Mouse (Mus musculus) forebrain, embryonic 16.5 days (tissue): ENCODE measurements around the gene Ubox5. TPM values are rescaled to one million over a fixed set of nuclear protein-coding genes. Genes with fewer than 3 reads are reported as not detected.

Experiments used
- ATAC-seq: fragments of 200-750 bp; cut with Nextera tagmentation; 2 replicates; pipeline ENCODE4 v1.8.0; 2017; ENCODE audit warnings: mild to moderate bottlenecking, moderate library complexity
- H3K27ac ChIP-seq: fragments of 300-500 bp; sonication (generic); 2 replicates; pipeline ENCODE4 v1.5.1; 2014; ENCODE audit warnings: low read length, control low read depth
- H3K27me3 ChIP-seq: fragments of 300-500 bp; sonication (generic); replicated peaks from 2 replicates; pipeline ENCODE4 v1.6.1; 2014; ENCODE audit warnings: low read length; ENCODE audit not compliant: control insufficient read depth, insufficient read depth
- H3K36me3 ChIP-seq: fragments of 300-500 bp; sonication (generic); 2 replicates; pipeline ENCODE4 v1.6.1; 2014; ENCODE audit not compliant: control insufficient read depth, insufficient read depth
- H3K4me1 ChIP-seq: fragments of 300-500 bp; sonication (generic); replicated peaks from 2 replicates; pipeline ENCODE4 v1.6.1; 2014; ENCODE audit warnings: low read length; ENCODE audit not compliant: control insufficient read depth, insufficient read depth
- H3K4me2 ChIP-seq: fragments of 300-500 bp; sonication (generic); 2 replicates; pipeline ENCODE4 v1.6.1; 2014; ENCODE audit warnings: mild to moderate bottlenecking, low read length, control low read depth
- H3K4me3 ChIP-seq: fragments of 300-500 bp; sonication (generic); replicated peaks from 2 replicates; pipeline ENCODE4 v1.5.1; 2014; ENCODE audit warnings: mild to moderate bottlenecking, low read length, control low read depth
- H3K9ac ChIP-seq: fragments of 300-500 bp; sonication (generic); replicated peaks from 2 replicates; pipeline ENCODE4 v1.6.1; 2014; ENCODE audit warnings: low read depth, low read length, control low read depth
- H3K9me3 ChIP-seq: fragments of 300-500 bp; sonication (generic); 2 replicates; pipeline ENCODE4 v1.6.1; 2016; ENCODE audit warnings: low read length; ENCODE audit not compliant: control insufficient read depth
- WGBS: fragments of 180-500 bp; shearing (Covaris S2); extraction: QIAGEN DNeasy Blood & Tissue Kit; methylation state at CpG from one replicate; pipeline ENCODE4 v1.1.7; 2014; 5-methylcytosine and 5-hydroxymethylcytosine counted together
- polyA plus RNA-seq: library from polyadenylated mRNA; unstranded; fragments of >200 nt; fragmentation: Nextera tagmentation; extraction: Ambion mirVana; gene quantifications from 2 replicates; pipeline ENCODE4 v1.2.1, GENCODE M21; 2015

The Ubox5 gene
- 13.7 and 14.7 TPM in 2 replicates for polyA plus RNA-seq

GRCm38 (mm10) chr2:130629839-130630203 is at the start of gene Ubox5, which contains the start of gene Fastkd5:
Gene Ubox5, minus strand, starts transcription at chr2:130630038.
Gene Fastkd5, minus strand, starts transcription at chr2:130630027.
- peak; percentile 92 for ATAC-seq
- peaks cover 10% of the 10 kb centered on the region for H3K36me3 ChIP-seq
- no peaks in the 10 kb centered on the region for H3K9me3 ChIP-seq
- H3K4me1 ChIP-seq: peaks cover 19% of the 10 kb centered on the region
- H3K4me3 ChIP-seq: peak within 1 kb of the TSS; percentile 97
- under 1% methylated on average over 25 of the region's 25 CpGs for WGBS
- H3K9ac ChIP-seq: peak within 1 kb of the TSS; percentile 96
- peak within 1 kb of the TSS; percentile 47 for H3K27ac ChIP-seq
- H3K27me3 ChIP-seq: peaks cover 7% of the 10 kb centered on the region; the same call in 1 of the 2 replicates
- H3K4me2 ChIP-seq: peak within 1 kb of the TSS; percentile 94

- no peak for ATAC-seq
- no peaks in the 10 kb centered on the region for H3K9me3 ChIP-seq
- no peak overlapping the region for H3K4me3 ChIP-seq
- H3K4me2 ChIP-seq: no peak overlapping the region
- H3K4me1 ChIP-seq: no peaks in the 10 kb centered on the region
- no peaks in the 10 kb centered on the region for H3K27me3 ChIP-seq
- no peak overlapping the region for H3K27ac ChIP-seq
- peaks cover 59% of the 10 kb centered on the region for H3K36me3 ChIP-seq
- no peak overlapping the region for H3K9ac ChIP-seq
- WGBS: 88% methylated on average over 12 of the region's 12 CpGs
These were observed 49.3 kb upstream of the Ubox5 start for GRCm38 (mm10) chr2:130679154-130679553.

- 91% methylated on average over 10 of the region's 10 CpGs for WGBS
- Histone ChIP-seq H3K36me3 (peaks cover 63% of the 10 kb centered on the region), H3K4me3 (no peak overlapping the region), H3K9me3 (no peaks in the 10 kb centered on the region), H3K9ac (no peak overlapping the region), H3K27ac (no peak overlapping the region), H3K4me2 (no peak overlapping the region), H3K4me1 (no peaks in the 10 kb centered on the region), H3K27me3 (no peaks in the 10 kb centered on the region)
- ATAC-seq: no peak
These were observed 47.4 kb upstream of the Ubox5 start for GRCm38 (mm10) chr2:130677211-130677610.

- Histone ChIP-seq H3K4me1 (peaks cover 29% of the 10 kb centered on the region), H3K27ac (peak within 1 kb of the TSS; percentile 95), H3K27me3 (no peaks in the 10 kb centered on the region), H3K9ac (peak within 1 kb of the TSS; percentile 78), H3K4me2 (peak within 1 kb of the TSS; percentile 94), H3K4me3 (peak within 1 kb of the TSS; percentile 77), H3K36me3 (peaks cover 2% of the 10 kb centered on the region), H3K9me3 (no peaks in the 10 kb centered on the region)
- 0% methylated on average over 31 of the region's 31 CpGs for WGBS
- ATAC-seq: peak; percentile 66
These were observed 37.7 kb upstream of the Ubox5 start, which contains the start of gene Itpa for GRCm38 (mm10) chr2:130667559-130667958. Gene Itpa, plus strand, starts transcription at chr2:130667610.

GRCm38 (mm10) chr2:130664102-130664701 is 34.4 kb upstream of the Ubox5 start, which contains the start of gene Ddrgk1:
Gene Ddrgk1, minus strand, starts transcription at chr2:130664659.
- Histone ChIP-seq H3K4me2 (peak within 1 kb of the TSS; percentile 87), H3K36me3 (peaks cover under 1% of the 10 kb centered on the region; the same call in 1 of the 2 replicates), H3K4me1 (peaks cover 30% of the 10 kb centered on the region), H3K4me3 (peak within 1 kb of the TSS; percentile 75), H3K27ac (peak within 1 kb of the TSS; percentile 99), H3K27me3 (no peaks in the 10 kb centered on the region), H3K9me3 (no peaks in the 10 kb centered on the region), H3K9ac (peak within 1 kb of the TSS; percentile 86)
- peak; percentile 97 for ATAC-seq
- under 1% methylated on average over 39 of the region's 40 CpGs for WGBS

DNA sequence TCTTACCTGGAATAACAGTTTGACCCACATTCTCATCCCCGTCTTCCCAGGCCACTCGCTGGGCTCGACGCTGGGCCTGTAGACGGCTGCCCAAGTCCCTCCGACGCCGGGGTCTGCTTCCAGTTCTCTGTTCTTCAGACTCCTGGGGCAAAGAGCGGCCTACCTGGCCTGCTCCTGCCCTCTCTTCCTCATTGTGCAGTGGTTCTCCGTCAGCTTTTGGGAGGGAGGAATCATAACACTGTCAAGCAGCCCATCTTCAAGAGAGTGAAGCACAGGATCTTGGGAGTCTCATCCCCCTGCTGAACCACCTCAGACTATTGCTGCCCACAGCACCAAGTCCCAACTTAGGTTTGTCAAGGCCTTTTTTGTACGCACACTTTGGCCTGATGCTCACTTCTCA is 33.5 kb upstream of the Ubox5 start:
- Histone ChIP-seq H3K4me3 (peak overlapping the region; percentile 75), H3K36me3 (peaks cover 6% of the 10 kb centered on the region; the same call in 1 of the 2 replicates), H3K4me2 (peak overlapping the region; percentile 87), H3K4me1 (peaks cover 25% of the 10 kb centered on the region), H3K9ac (peak overlapping the region; percentile 86), H3K9me3 (no peaks in the 10 kb centered on the region), H3K27me3 (no peaks in the 10 kb centered on the region), H3K27ac (no peak overlapping the region)
- 86% methylated on average over 11 of the region's 11 CpGs for whole genome bisulfite sequencing
- ATAC-seq: no peak

DNA sequence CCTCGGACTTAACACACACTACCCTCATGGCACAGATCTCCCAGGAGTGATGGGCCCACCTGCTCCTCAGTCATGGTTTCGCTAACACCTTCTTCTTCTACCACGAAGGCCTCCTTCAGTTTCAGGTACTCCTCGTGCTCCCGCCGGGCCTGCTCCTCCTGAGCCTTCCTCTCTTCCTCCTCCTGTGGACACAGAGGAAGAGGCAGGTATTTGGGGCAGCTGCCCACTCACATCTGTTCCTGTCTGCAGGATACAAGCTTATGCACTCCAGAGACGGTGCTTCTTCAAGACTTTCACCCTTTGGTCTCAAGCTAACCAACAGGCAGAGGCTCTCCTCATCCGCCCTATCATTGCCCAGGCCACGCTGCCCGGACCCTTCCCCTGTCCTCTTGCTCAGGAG is 28.7 kb upstream of the Ubox5 start:
- Histone ChIP-seq H3K4me3 (no peak overlapping the region), H3K36me3 (peaks cover 23% of the 10 kb centered on the region), H3K9me3 (no peaks in the 10 kb centered on the region), H3K27ac (no peak overlapping the region), H3K27me3 (no peaks in the 10 kb centered on the region), H3K4me2 (no peak overlapping the region), H3K9ac (no peak overlapping the region), H3K4me1 (peaks cover 12% of the 10 kb centered on the region)
- 95% methylated on average over 10 of the region's 10 CpGs for WGBS
- ATAC-seq: no peak

DNA sequence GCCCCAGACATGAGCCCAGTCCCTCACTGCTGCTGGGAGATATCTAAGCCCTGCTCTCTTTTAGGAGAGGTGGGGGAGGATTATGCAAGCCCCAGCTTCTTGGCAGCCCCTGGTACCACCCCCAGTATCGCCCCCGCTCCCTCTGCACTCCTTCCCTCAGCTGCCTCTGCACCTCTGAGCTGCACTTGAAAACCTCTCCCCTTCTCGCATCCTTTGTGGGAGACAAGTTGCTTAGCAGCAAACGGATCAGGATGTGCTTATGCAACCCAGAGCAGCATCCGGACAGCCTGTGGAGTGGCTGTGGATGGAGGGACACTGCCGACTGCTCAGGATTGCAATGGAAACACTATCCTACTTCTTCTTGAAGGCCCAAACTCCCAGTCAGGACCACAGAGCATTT is 27.7 kb upstream of the Ubox5 start:
- Histone ChIP-seq H3K9me3 (no peaks in the 10 kb centered on the region), H3K4me3 (no peak overlapping the region), H3K9ac (no peak overlapping the region), H3K27ac (no peak overlapping the region), H3K27me3 (no peaks in the 10 kb centered on the region), H3K36me3 (peaks cover 26% of the 10 kb centered on the region), H3K4me2 (no peak overlapping the region), H3K4me1 (peaks cover 2% of the 10 kb centered on the region)
- ATAC-seq: no peak
- 91% methylated on average over 6 of the region's 6 CpGs for WGBS

DNA sequence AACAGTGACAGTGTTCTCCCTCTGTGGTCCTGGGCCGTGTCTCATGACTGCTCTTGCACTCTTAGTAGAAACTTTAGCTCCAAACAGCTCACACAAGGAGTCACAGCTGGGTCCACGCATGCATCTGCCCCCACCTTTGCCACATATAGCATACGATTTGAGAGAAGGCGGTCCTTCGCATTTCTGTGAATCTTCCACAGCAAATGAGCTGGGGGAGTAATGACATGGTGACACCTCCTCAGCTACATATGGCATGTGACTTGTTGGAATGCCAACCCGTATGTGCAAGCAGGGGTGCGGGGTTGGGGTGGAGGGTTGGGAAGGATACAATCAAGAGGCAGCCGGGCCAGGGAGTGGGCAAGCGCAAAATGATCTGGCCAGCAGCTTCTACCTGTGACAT is 26.7 kb upstream of the Ubox5 start:
- no peak for ATAC-seq
- 93% methylated on average over 9 of the region's 9 CpGs for WGBS
- Histone ChIP-seq H3K4me2 (no peak overlapping the region), H3K36me3 (peaks cover 28% of the 10 kb centered on the region), H3K27me3 (no peaks in the 10 kb centered on the region), H3K9ac (no peak overlapping the region), H3K27ac (no peak overlapping the region), H3K9me3 (no peaks in the 10 kb centered on the region), H3K4me3 (no peak overlapping the region), H3K4me1 (no peaks in the 10 kb centered on the region)
